Mouse (Mus musculus) heart, embryonic 14.5 days (tissue): Measurements from ENCODE around the gene Zfp985. TPM values are rescaled to one million over a fixed set of nuclear protein-coding genes. Genes with fewer than 3 reads are reported as not detected.
A peak's percentile ranks its signal among the peaks of the same experiment; 100 is the strongest.
"Not testable (repeated sequence)": the region's sequence is repeated elsewhere in the genome, so short reads cannot be mapped to it uniquely, and the experiment has no call there.

ENCODE experiments used
- ATAC-seq: fragments of 200-750 bp; cut with Nextera tagmentation; 2 replicates; pipeline ENCODE4 v1.8.0; 2017; ENCODE audit warnings: low read depth, moderate TSS enrichment; ENCODE audit not compliant: insufficient number of reproducible peaks, insufficient read depth, low FRiP score
- H3K27ac ChIP-seq, 2 experiments: fragments of 200-500 bp in 1 of 2; fragments of 300-500 bp in 1 of 2; sonication (generic) in 1 of 2; replicated peaks in 1 of 2; 2 replicates each; pipeline ENCODE4 v1.5.1; 2012 to 2014; ENCODE audit warnings: low read depth in 2 of 2, low read length in 2 of 2, control low read depth in 1 of 2, mild to moderate bottlenecking in 1 of 2, mixed read lengths in 1 of 2; ENCODE audit not compliant: control insufficient read depth in 1 of 2, insufficient read depth in 1 of 2
- H3K27me3 ChIP-seq: fragments of 300-500 bp; sonication (generic); 2 replicates; pipeline ENCODE4 v1.6.1; 2014; ENCODE audit warnings: mild to moderate bottlenecking, low read length, control low read depth; ENCODE audit not compliant: control insufficient read depth, insufficient read depth
- H3K36me3 ChIP-seq: fragments of 300-500 bp; sonication (generic); 2 replicates; pipeline ENCODE4 v1.6.1; 2014; ENCODE audit warnings: mild to moderate bottlenecking, control low read depth, low read length, mixed read lengths; ENCODE audit not compliant: control insufficient read depth, insufficient read depth
- H3K4me1 ChIP-seq, 2 experiments: fragments of 200-500 bp in 1 of 2; fragments of 300-500 bp in 1 of 2; sonication (generic) in 1 of 2; 2 replicates each; pipeline ENCODE4 v1.6.1; 2012 to 2014; ENCODE audit warnings: low read length in 2 of 2, control low read depth in 1 of 2, mixed read lengths in 1 of 2; ENCODE audit not compliant: control insufficient read depth in 2 of 2, insufficient read depth in 2 of 2
- H3K4me2 ChIP-seq: fragments of 300-500 bp; sonication (generic); 2 replicates; pipeline ENCODE4 v1.6.1; 2014; ENCODE audit warnings: mild to moderate bottlenecking, low read length
- H3K4me3 ChIP-seq, 2 experiments: fragments of 200-500 bp in 1 of 2; fragments of 300-500 bp in 1 of 2; sonication (generic) in 1 of 2; 2 replicates each; pipeline ENCODE4 v1.5.1; 2012 to 2014; ENCODE audit warnings: low read length in 2 of 2, mild to moderate bottlenecking in 2 of 2, control low read depth in 1 of 2, low read depth in 1 of 2, moderate library complexity in 1 of 2; ENCODE audit not compliant: control insufficient read depth in 1 of 2, insufficient read depth in 1 of 2
- H3K9ac ChIP-seq: fragments of 300-500 bp; sonication (generic); 2 replicates; pipeline ENCODE4 v1.6.1; 2014; ENCODE audit warnings: mild to moderate bottlenecking, low read length
- H3K9me3 ChIP-seq: fragments of 300-500 bp; sonication (generic); 2 replicates; pipeline ENCODE4 v1.6.1; 2016; ENCODE audit warnings: low read length, control low read depth; ENCODE audit not compliant: control insufficient read depth
- WGBS: fragments of 180-500 bp; shearing (Covaris S2); extraction: QIAGEN DNeasy Blood & Tissue Kit; methylation state at CpG from one replicate; pipeline ENCODE4 v1.1.7; 2014; 5-methylcytosine and 5-hydroxymethylcytosine counted together
- polyA plus RNA-seq: library from polyadenylated mRNA; unstranded; fragments of >200 nt; fragmentation: Nextera tagmentation; extraction: Ambion mirVana; gene quantifications from 2 replicates; pipeline ENCODE4 v1.2.1, GENCODE M21; 2014

The Zfp985 gene
- polyA plus RNA-seq, 1 experiment from 2014 or later: not detected

DNA sequence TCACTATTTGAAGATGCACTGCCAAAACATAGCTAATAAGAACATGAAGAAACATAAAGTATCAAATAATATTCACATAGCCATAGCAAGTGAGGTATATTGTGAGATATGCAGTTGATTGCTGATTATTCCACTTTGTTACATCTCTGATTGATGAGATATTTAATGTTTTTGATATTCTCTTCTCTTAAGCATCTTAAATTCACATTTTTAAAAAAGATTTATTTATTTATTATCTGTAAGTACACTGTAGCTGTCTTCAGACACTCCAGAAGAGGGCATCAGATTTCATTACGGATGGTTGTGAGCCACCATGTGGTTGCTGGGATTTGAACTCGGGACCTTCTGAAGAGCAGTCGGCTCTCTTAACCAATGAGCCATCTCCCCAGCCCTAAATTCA lies 13.2 kb upstream of the Zfp985 start, which contains the start of gene Gm16503:
TSS of gene Gm16503 (plus strand) at position 301 of the 400 bp plus-strand sequence.
- peaks cover 46% of the 10 kb centered on the region for H3K9me3 ChIP-seq
- H3K9ac ChIP-seq, H3K4me3 ChIP-seq, H3K36me3 ChIP-seq, H3K4me2 ChIP-seq, H3K27me3 ChIP-seq, H3K27ac ChIP-seq, H3K4me1 ChIP-seq, ATAC-seq: not testable (repeated sequence)
- WGBS: 74% methylated on average over 3 of the region's 3 CpGs

GRCm38 (mm10) chr4:147541105-147541504 lies 12.0 kb upstream of the Zfp985 start:
- no peak for ATAC-seq
- no peaks in the 10 kb centered on the region for H3K27me3 ChIP-seq
- no peak overlapping the region for H3K27ac ChIP-seq
- H3K4me3 ChIP-seq: no peak overlapping the region
- no peak overlapping the region for H3K9ac ChIP-seq
- no peaks in the 10 kb centered on the region for H3K4me1 ChIP-seq
- H3K36me3 ChIP-seq: no peaks in the 10 kb centered on the region
- peaks cover 34% of the 10 kb centered on the region for H3K9me3 ChIP-seq
- no peak overlapping the region for H3K4me2 ChIP-seq

- H3K9me3 ChIP-seq: peaks cover 18% of the 10 kb centered on the region; the same call in 1 of the 2 replicates
- 67% methylated on average over 2 of the region's 2 CpGs for WGBS
- H3K27ac ChIP-seq, H3K36me3 ChIP-seq, H3K4me1 ChIP-seq, H3K27me3 ChIP-seq, H3K9ac ChIP-seq, ATAC-seq, H3K4me2 ChIP-seq, H3K4me3 ChIP-seq: not testable (repeated sequence)
Observed at GRCm38 (mm10) chr4:147554361-147554760, 1.3 kb downstream of the Zfp985 start.

DNA sequence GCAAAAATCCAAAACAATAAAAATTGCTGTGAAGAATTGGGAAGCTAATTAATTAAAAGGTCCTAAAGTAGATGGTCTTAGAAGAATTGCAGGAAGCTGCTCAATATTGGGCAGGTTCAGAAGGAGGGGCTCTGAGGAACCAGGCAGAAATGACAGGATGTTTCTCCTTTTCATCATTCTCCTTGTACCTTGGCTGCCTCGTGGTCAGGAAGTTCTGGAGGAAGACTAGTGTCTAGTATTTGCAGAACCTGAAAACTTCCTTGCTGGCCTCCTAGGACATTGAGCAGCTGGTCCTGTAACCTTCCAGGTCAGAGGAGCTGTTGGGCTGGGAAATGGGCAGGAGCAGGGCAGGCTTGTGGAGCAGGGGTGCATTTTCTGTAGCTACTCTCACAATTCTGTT lies 3.8 kb downstream of the Zfp985 start:
- not testable (repeated sequence) for H3K27ac ChIP-seq, H3K9me3 ChIP-seq, H3K4me1 ChIP-seq, H3K4me3 ChIP-seq, H3K9ac ChIP-seq, H3K4me2 ChIP-seq, H3K36me3 ChIP-seq, ATAC-seq, H3K27me3 ChIP-seq
- WGBS: 39% methylated on average over 1 of the region's 1 CpGs

DNA sequence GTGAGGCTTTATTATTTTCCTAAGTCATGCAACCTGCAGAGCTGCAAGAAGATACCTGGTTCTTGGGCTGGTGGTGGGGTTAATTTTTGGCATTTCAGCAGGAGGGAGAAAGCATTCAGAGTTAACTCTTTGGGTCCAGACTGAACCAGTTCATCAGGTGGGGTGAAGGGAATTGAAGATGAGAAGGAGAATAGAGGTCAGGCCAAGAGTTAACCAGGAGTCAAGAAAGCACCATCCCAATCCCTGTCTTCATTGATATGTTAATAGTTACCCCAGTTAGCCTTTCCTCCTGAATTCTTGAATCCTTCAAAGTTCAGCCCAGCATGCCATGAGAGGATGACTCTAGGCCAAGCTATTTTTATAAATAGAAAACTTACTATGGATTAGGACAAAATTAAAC lies 4.9 kb downstream of the Zfp985 start:
- H3K36me3 ChIP-seq, H3K9me3 ChIP-seq, H3K9ac ChIP-seq, H3K4me1 ChIP-seq, H3K4me2 ChIP-seq, H3K27ac ChIP-seq, ATAC-seq, H3K4me3 ChIP-seq, H3K27me3 ChIP-seq: not testable (repeated sequence)

- not testable (repeated sequence) for H3K9ac ChIP-seq, H3K4me2 ChIP-seq, H3K9me3 ChIP-seq, H3K4me3 ChIP-seq, H3K27me3 ChIP-seq, H3K36me3 ChIP-seq, ATAC-seq, H3K4me1 ChIP-seq, H3K27ac ChIP-seq
- 28% methylated on average over 1 of the region's 1 CpGs for WGBS
Observed at GRCm38 (mm10) chr4:147559096-147559495, 6.0 kb downstream of the Zfp985 start.

- Histone ChIP-seq H3K9ac (no peak overlapping the region), H3K27me3 (no peaks in the 10 kb centered on the region), H3K36me3 (no peaks in the 10 kb centered on the region), H3K27ac (no peak overlapping the region), H3K4me1 (no peaks in the 10 kb centered on the region), H3K4me3 (no peak overlapping the region), H3K4me2 (no peak overlapping the region), H3K9me3 (peaks cover 6% of the 10 kb centered on the region; the same call in 1 of the 2 replicates)
- peak; percentile 35; the same call in 1 of the 2 replicates for ATAC-seq
- 61% methylated on average over 6 of the region's 6 CpGs for WGBS
Observed at GRCm38 (mm10) chr4:147565426-147566220, 12.5 kb downstream of the Zfp985 start.

DNA sequence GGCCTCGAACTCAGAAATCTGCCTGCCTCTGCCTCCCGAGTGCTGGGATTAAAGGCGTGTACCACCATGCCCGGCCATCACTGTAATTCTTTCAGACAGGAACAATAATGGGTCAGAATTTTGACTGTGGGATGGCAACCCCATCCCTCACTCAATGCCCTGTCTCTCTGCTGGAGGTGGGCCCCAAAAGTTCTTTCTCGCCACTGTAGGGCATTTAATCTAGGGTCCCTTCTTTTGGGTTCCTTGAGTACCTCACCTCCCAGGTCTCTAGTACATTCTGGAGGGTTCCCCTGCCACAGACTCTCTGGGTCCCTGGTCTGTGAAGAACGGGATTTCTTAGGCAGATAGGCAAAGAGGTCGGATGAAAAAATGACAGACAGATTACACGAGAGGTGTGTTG lies 18.1 kb downstream of the Zfp985 start:
- H3K36me3 ChIP-seq, H3K27ac ChIP-seq, H3K4me2 ChIP-seq, H3K9me3 ChIP-seq, H3K27me3 ChIP-seq, ATAC-seq, H3K4me3 ChIP-seq, H3K4me1 ChIP-seq, H3K9ac ChIP-seq: not testable (repeated sequence)
- 70% methylated on average over 8 of the region's 8 CpGs for WGBS
